Mouse (Mus musculus) retina, postnatal 1 day (tissue): ENCODE measurements around the gene Sugct.
"Not testable (repeated sequence)": the region's sequence is repeated elsewhere in the genome, so short reads cannot be mapped to it uniquely, and the experiment has no call there.

Experiments
- DNase-seq: peaks from one replicate; pipeline ENCODE4 v3.0.0-alpha.2; 2012

Gene Sugct

DNA sequence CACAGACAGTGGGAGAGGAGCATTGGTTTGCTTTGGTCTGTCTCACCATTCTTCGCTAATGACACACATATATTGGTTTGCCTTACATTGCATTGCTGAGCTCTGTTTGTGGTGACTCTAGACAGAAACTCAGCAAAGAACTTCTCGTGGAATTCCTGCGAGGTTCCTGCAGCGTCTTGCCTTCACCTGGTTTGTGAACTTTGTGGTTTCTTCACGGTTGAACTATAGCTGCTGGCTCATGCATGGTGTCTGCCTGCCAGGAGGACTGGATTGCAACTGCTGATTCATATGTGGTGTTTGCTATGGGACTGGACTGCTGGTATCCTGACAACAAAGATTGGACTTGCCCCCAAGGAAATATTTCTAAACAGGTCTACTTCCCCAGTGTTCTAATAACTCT is 91.6 kb downstream of the Sugct start:
- no peak for DNase-seq

DNA sequence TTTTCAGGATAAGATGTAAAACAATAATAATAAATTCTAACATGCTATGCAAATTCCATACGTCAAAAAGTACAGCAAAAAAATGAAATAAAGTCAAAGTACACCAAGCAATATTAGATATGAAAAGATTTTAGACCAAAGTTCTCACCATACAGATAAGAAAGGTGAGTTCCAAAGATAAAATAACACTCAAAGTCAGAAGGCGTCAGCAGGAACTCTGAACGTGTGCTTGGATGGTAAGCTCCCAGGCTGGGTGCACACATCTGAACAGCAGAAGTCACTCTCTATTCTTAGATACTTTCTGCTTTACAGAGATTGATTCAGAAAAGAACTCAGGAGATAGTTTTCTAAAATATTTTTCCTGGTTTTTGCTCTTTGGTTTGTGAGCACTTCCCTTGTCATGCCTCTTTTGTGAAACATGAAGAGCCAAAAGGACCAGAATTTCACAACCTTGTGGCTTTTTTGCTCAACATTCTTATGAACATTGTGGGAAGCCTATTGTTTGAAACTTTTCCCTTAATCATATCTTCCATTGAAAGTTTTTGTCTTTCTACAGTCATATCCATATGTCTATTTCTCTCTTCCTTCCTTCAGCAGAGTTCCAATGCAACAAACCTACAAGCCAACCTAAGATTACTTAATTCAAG is 110.0 kb downstream of the Sugct start:
- no peak for DNase-seq

DNA sequence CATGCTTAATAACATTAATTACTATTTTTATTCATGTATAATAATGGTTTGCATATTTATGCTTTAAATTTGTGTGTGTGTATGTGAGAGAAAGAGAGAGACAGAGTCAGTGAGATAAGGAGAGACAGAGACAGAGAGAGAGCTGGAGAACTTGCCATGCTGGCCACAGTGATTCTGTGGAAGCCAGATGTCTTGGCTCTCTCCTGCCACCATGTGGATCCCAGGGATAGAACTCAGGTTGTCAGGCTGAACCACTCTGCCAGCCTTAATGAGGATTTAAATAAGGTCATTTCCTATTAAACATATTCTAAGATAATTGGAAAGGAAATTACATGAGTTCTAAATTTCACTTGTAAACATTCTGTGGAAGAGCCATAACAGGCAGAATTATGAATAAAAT is 110.5 kb downstream of the Sugct start:
- peak; percentile 48 for DNase-seq

DNA sequence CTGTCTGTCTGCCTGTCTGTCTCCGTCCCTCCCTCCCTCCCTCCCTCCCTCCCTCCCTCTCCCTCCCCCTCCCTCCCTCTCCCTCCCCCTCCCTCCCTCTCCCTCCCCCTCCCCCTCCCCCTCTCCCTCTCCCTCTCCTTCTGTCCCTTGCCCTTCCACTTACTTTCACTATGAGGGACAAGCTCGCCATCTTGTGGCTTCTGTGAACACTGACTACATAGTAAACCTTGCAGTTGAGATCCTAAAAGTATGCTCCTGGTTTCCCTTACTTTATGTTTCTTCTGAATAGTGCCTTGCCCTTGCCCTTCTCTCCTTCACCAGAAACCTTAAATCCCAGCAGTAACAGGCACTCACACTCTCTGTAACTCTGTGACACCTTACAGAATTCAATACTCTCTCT is 113.7 kb downstream of the Sugct start:
- peak; percentile 70 for DNase-seq

DNA sequence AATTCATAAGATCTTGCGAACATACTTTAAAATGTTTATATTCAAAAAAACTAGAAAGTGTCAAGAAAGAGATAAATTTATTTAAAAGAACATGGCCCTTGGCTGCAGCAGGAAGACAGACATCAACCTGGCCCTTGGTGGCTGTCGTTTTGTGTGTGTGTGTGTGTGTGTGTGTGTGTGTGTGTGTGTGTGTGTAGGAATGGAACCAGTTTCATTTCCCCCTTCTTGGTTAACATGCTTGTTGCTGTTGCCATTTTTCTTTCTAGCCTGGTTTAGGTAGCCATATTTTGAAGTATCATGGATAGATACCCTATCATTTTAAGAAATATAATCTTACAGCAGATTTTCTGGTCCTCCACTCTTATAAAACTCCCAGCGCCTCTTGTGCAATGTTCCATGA is 136.0 kb downstream of the Sugct start:
- DNase-seq: no peak

DNA sequence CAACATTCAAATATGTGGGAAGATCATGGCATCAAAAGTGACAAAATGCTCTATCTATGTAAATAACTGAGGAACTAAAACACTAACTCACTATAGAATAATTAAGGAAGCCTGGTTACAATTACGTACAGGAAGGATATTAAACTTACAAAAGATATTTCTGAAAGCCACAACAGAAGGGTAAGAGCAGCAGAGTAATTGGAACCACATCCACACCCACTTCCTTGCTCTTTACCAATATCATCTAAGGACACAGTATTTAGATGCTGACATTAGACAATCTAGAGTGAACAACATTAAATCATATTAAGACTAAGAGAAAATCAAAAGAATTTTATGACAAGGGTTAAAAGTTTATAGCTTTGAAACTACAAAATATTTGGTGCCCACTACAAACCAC is 159.0 kb downstream of the Sugct start:
- no peak for DNase-seq

DNA sequence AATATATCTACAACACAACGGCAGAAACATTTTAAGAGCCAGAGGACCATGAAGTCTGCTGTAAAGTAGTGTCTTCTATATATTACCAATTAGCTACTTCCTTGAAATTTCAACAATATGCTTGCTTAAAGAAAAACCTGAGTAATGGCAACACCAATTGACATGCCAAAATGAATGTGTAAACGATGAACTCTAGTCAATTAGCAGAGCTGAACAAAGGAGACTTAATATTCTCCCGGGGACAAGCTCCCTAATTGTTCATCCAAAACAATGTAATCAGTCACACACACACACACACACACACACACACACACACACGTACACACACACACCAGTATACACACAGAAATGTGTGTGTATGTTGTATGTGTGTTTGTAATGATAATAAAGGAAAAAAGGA is 160.5 kb downstream of the Sugct start:
- DNase-seq: peak; percentile 87

DNA sequence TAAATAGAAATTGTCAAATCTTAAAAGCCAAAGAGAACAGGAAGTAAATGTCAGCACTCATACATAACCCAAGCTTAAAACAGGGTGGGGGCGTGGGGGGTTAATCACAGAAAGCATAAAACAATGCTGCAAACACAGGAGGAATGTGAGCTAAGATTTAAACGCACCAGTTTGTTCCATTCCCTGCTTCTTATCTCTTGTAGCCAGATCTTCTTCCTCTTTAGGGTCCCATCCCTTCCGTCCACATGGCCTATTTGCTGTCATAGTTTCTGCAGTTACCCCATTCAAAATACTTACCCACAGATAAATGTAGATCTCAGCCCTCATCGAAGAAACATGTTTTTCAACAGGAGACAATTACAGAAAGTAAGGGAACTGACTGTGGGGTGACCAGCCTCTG is 160.9 kb downstream of the Sugct start:
- no peak for DNase-seq

DNA sequence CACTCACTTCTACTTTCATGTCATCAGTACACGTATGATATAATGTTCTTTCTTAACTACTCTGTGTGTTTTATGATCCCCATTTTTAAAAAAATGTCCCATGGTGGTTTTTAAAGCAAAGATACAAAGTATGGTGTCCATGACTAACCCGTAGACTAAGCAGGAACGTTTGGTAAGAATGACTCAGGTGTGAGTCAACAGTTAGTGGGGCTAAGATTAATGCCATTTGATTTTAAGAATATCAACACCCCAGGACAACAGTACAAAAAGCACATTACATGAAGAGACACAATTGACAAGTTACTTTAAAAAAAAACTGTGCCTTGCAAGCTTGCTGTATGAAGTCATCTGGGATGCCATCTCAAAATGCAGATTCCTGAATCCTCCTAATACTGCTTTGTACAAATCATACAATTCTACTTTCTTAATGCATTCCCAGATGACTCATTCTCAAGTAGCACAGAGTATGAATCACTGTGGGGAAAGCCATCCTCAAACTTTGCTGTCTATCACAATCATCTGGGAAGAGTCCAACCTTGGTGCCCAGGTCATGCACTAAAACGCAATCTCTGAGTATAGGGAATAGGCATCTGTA is 184.1 kb downstream of the Sugct start:
- no peak for DNase-seq

DNA sequence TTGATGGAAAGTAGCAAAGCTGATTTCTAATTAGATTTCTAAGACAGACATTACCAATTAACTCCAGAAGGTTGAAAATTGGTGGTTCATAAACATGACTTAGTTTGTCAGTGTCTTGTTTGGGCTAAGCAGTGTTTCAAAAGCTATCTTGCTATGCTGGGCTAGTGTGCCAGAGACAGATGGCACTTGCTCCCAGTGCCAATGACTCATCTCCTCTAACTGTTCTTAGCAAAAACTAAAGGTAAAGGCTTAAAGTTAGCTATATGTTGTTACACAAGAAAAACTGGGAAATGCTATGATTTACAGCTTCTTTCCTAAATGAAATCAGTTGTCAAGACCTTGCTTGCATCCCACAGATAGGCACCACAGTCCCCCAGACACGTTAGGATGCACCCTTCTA is 200.4 kb downstream of the Sugct start:
- no peak for DNase-seq

DNA sequence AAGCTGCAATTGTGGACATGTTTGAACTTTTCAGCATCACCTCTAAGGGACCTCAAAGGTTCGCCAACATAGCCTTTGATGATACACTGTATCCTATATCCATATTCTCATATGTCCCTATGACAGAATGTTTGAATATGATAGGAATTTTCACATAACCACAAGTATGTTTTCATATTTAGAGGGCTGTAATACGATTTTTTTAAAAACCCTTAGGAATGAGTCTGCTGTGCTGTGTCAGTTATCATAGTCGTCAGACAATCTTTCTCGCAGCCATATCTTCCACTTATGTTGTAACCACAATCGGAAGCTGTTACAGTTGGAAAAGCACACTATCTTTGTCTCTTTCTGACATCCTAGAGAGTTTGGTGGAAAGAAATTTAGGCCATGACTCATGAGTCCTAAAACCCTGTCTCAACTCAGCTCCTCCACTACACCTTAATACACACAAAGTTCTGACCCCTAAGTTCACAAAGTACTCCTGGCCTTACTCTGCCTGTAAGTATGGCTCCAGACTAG is 201.2 kb downstream of the Sugct start:
- DNase-seq: no peak

DNA sequence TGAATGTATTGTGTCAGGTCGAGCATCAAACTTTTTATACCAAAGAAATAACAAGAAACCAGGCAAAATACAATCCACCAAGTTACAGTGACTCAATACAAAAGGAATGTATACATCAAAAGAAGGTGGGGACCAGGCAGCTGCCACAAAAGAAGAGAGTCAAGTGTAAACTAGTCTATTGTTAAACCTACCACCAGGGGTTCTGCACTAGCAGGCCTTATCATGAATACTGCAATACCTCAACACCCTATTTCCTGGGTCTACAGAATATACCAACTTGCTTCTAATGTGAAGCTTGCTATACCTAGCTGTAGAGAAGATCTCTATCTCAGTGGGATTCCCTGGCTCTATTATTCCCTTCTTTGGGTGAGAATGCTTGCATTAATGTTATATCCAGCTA is 237.4 kb downstream of the Sugct start:
- DNase-seq: not testable (repeated sequence)

DNA sequence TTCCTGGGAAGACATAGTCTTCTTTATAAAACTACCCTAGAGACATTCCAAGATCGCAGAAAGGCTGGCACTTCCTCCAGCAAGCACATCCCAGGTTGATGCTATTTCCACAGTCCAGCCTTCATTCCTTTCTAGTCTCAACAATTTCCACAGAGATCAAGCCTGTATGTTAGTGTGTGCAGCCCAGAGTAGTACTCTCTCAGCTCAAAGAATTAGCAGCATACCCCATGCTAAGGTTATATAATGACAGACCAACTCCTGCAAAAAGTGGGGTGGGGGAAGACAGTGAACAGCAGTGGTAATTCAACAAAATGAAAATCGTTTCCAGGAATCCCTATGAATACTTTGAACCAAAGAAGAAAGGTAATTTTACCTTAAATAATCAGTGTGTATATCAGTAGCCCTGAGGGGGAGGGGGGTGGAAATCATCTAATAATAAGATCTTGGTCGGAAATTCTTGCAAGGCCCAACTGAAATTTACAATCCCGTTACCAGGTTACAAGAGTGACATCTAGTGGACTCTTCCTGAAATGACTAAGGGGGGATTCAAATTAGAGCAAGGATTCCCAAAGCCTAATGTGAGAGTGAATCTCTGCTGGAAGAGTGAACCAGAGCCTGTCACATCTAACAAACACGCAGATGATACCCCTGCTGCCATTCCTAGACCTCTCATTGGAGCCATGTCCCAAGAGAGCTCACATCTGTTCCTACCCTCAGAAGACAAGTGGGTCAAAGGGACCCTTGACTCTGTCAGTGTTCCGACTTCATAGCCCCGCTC is 263.0 kb downstream of the Sugct start:
- DNase-seq: peak; percentile 80

DNA sequence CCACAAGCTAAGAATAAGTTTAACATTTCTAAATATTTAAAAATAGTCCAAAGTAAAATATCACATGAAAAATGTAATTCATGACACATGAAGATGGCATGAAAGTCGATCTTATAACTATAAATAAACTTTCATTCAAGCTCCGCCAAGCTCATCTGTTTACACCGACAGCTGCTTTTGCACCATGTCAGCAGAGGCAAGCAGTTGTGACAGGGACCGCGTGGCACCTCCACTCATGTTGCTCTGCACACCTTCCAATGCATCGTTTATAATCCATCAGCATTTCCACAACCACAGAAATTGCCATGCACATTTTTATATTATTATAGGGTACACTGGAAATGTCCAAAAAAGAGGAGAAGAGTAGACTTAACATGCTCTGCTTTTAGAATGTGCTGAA is 273.5 kb downstream of the Sugct start:
- no peak for DNase-seq

DNA sequence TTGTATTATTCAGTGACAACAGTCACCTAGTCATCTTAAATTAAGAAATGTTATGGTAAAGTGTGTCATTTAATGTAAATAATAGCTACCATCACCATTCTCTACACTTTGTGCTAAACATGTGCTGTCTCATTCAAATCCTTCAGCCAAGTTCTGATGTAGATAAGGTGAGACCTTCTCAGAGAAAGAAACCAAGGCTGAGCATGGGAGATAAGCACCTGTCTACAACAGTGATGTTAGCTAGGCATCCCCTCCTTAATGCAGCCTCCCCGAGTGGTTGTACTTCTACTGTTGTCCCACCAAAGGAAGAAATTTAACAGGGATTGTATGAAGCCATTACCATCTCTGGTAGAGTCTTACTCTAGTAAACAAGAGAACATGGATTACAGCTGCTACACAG is 274.8 kb downstream of the Sugct start:
- DNase-seq: no peak

DNA sequence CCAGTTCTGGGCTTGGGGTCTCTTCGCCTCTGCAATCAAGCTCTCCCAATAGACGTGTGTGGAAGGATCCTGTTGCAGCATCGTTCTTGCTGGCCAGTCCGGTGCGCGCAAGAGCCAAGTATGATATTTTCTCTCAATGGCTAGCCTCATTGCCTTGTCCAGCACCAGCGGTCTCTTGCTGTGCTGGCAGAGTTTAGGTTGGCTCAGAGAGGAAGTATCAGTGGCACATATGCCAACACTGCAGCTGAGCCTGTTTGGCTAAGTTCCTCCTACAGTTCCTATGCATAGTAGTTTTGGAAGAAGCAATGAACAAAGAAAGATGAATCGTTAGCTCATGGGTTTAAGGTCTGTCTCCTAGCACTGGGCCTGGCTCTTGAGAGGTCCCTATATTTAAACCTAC is 352.5 kb downstream of the Sugct start:
- DNase-seq: no peak

DNA sequence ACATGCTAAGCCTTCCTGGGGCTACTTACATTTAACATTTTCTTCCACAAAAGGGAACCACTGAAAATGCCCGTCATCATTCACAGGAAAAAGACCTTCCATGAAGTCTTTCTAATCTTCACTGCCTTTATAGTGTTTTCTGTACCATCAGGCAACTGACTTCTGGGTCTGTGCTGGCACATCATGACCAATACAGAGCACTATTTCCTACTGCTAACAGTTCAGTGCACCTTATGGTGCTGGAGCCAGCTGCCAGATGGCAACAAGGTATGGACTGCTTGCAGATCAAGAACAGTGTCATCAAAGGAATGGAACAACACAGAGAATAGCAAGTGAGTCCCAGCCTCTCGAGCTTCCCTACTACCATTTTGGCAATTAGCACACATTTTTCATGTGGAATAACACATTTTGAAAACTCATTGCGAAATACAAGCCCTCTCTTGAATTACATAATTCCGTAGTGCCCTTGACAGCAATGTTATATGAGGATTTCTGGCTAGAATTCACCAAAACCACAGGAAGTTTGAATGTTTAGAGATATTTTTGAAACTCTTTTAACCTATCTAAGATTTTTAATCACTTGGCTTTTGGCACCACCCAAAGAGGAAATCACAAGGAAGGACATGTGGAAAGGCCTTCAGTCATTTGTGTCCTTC is 359.3 kb downstream of the Sugct start:
- DNase-seq: no peak

DNA sequence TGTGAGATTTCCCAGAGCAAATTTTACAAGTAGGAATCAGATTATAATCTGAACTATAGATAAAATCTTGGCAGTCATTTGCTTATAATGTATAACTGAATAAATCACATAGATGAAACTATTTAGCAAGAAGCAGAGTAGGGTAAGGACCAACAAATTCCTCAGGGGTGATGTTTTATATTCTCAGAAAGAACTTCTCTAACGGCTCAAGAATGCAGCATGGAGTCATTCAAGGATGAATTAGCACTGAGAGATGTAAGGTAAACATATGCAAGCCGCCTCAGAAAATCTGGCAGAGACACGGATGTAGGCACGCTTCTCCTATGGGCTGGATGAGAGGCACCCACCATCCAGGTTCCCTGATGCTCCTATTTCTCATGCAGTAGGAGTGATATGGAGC is 368.5 kb downstream of the Sugct start:
- DNase-seq: no peak

DNA sequence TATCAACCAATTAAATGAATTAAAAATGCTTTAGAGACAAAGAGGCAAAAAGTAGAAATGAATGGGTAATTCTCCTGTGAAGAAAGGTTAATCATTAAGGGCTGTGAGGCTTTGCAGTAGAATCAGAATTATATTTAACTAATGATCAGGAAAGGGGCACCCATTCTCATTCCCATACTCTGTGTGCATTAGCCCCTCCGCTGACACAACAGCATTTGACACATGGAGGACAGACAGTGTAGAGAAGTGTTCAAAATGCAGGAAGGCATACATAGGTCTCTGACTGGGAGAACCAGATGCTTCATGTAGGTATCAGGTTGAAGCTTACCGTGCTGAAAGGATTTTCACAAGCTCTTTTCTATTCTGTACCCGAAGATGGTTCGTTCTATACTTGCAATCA is 393.8 kb downstream of the Sugct start:
- peak; percentile 47 for DNase-seq

DNA sequence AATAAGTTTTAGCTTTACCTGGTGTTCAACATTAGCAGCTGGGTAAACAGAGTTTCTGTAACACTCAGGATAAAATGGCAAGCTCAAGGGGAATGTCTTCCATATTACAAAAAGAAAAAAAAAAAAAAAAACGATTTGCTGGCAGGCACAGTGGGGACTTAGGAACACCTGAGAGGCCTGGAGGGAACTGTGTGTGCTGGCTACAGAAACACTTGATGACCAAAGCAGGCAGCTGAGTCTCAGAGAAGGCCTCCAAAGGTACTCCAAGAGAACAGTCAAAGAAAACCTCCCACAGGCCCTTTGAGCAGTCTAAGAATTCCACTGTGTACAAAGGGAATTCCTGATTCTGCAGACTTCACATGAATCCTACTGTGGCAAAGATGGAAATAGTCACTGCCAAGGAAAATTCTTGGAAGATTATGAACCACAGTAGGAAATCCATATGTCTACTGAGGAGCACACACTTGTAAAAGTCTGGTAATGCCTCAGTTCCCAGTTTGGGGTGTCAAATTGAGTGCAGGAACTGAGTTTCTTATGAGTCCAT is 397.8 kb downstream of the Sugct start:
- no peak for DNase-seq

DNA sequence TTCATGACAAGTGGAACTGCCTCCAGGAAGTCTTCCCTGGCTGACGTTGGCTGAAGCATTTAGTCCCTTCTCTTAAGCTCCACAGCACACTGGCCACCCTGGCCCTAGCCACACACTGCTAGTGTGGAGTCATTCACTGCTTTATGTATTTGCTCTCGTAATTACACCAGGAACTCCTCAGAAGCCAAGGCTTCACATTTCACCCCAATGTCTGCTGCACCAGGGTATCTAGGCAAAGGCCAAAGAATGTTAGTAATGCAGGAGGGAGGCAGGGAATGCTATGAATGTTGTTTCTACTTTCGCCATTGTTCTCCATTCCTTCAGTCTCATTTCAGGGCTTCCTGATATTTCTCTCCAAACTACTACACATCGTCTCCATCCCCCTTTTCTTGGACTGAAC is 398.4 kb downstream of the Sugct start:
- DNase-seq: no peak

DNA sequence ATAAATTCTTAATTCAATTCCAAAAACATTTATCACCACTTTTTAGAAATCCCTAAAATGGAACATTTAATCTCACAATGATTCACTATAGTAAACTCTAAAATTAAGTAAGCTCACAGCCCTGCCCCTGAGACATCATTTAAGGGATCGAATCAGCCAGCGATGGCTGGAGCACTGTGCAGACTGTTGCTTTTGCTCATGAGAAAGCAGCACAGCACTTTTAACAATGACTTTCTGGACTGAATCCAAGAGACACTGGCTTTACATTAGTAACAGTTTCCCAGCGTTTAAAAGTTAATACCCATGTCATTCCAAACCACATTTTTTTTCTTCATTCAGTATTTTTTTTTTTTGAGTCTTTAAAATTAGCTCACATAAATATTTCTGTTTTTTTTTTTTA is 398.9 kb downstream of the Sugct start:
- no peak for DNase-seq

DNA sequence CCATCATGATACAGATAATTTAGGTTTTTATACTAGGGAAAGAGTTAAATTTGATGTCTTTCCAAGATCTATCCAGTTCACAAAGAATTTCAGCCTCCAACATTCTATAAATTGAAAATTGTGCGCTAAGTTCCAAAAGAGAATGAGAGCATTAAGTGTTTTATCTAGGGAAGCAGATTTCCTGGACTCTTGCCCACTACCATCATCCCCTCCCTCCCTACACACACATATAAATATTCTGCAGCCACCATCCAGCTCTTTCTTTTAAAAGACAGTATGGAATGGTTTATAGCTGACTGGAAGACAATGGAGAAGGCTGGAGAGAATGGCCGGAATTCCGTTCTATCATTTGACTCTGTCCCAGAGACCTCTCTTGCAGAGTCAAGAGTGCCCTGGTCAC is 404.3 kb downstream of the Sugct start:
- DNase-seq: no peak
